Mouse (Mus musculus): ENCODE measurements at regions not wholly inside any gene's neighbourhood (a gene's known extent, or its start where the extent isn't known, plus 50 kb on each side); places are given as distances from the start of the nearest gene placed in this dataset.

DNA sequence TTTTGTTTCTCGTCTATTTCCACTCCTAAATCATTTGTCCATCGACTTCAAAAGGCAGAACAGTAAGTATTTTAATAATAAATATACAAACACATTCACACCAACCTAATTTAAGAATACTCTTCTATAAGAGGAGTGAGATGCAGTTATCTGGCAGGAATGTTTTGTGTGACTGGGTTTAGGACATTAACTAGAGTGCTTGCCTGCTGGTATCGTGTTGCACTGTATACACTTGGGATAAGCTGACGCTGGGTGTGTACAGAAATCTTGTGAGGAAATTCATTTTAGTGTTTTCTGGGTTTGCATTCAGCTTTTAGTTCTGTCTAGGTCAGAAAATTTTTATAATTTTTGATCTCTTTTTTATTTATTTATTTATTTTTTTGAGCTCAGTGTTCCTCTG lies 331.8 kb upstream of the Zfp507 start:
- POLR2A ChIA-PET, result no interaction called here

DNA sequence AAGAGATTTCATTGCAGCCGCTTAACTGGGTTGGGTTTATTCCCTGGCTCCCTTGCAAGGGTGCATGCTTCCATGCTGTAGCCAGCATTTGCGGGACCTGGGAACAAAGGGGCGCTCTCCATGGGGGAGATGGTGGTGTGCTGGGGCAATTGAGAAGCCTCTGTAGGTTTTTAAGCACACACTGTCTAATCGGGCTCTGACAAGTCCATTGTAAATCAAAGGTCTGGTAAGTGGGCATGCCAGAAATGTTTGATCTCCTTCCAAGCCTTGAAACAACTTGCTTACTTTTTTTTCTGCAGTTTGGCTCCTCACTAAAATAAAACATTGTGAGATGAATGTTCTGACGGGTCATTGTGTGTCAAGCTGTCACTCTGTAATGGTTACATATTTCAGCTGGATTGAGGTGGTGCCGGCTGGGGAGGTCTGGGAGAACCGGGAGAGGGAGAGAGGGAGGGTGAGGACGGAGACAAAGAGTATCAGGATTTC lies 330.9 kb upstream of the Zfp507 start:
- CTCF ChIA-PET, result no interaction called here

More for the DNA sequence above, 331.8 kb upstream of the Zfp507 start:
- CTCF ChIA-PET, result no interaction called here

DNA sequence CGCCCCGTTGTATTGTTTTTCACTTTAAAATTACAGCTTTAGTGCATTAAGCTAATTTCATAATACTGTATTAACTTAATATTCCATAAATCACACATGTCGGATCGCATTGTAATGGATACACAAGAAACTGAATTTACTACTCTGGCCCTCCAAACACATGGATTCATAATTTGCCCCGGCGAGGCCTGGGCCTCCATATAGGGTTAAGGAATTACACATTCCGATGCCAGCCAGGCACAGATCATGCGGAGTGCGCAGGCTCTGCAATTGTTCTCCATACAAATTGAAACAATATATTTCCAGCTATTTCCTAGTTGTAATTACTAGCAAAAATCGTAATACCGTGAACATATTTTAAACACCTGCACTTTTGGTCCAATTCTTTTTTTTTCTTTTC lies 330.2 kb upstream of the Zfp507 start:
- CTCF ChIA-PET, result no interaction called here
- POLR2A ChIA-PET, result interaction anchor here in 2 of 4 experiments (0.6 to 1.2 kb wide), 2 partner anchors 18 to 211 kb away, joined by 3 read pairs; no protein-coding TSS in a partner anchor

More for the DNA sequence above, 330.9 kb upstream of the Zfp507 start:
- POLR2A ChIA-PET, result interaction anchor here in 1 of 4 experiments (0.6 kb wide), 1 partner anchor 212 kb away, joined by 3 read pairs; no protein-coding TSS in a partner anchor

DNA sequence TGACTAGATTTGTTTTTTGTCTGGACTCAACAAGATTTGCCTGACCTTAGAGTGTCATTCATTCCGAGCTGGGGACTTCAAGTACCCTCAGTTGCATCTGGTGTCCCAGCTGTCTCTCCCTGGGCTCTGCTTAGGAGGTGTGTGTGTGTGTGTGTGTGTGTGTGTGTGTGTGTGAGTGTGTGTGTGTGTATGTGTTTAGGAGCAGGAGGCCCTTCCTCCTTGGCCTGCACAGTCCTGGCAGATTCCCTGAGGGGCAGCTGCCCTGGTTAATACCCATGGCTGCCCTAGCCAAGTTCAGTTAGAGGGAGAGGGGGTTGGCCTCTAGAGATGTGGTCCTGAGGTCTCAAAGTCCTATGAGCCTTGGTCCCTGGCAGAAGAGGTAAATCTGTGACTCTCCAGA lies 329.8 kb upstream of the Zfp507 start:
- POLR2A ChIA-PET, result interaction anchor here in 1 of 4 experiments (1.2 kb wide), 1 partner anchor 18 kb away, joined by 3 read pairs; no protein-coding TSS in a partner anchor

DNA sequence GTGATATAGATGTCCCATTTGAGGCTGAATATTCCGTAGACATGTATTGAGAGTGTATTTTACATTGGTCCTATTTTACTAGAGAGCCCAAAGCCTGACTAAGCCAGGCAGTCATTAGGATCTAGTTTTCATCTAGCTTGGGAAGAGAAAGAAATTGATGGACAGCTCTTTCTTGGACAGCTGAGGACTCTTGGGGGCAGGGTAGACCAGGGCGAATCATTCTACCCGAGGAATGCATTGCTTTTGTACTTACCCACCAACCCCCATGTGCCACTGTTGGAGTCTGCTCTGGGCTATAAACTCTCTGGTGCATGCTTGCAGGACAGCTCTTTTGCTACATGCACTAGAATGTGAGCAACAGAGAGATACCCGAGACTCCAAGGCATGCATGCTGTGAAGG lies 294.3 kb upstream of the Zfp507 start:
- ChIA-PET POLR2A (no interaction called here), CTCF (no interaction called here)

More for the DNA sequence above, 329.8 kb upstream of the Zfp507 start:
- CTCF ChIA-PET, result no interaction called here

DNA sequence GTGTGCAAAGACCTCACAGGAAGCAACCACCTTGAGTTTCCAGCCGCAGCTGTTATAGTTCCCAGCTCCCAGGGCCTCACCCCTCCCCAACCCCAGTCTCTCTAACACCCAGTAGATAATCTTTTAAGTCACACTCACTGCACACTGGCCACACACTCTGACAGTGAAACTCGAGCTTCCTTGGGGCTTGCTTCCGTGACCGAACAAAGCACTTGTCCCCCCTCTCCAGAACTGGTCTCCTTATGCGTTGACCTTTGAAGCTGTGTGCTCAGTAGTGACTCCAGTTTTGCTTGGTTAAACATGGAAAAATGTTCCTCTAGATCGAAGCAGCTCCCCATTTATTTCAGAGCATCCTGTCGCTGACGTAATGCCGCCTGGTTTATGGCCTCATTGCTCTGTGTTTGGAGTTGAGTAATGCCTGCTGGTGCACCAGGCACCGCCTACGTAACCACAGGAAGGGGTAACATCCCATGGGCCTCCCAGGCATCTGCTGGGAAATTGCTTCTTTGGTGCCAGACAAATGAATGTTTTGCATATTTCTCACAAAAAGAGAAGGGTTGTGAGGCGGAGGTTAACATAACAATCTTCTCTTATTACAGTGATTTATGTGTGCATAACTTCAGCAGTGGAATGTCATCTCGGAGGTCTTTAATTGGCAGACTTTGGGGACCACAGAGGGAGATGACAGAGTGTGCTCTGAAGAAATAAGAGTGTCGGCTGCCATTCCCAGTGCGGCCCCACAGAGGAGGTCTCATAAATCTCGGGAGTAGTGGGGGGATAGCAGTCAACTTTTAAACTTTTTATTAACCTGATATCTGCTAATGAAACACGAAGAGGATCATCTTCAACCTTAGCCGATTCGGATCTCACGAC lies 292.7 kb upstream of the Zfp507 start:
- ChIA-PET POLR2A (no interaction called here), CTCF (no interaction called here)

DNA sequence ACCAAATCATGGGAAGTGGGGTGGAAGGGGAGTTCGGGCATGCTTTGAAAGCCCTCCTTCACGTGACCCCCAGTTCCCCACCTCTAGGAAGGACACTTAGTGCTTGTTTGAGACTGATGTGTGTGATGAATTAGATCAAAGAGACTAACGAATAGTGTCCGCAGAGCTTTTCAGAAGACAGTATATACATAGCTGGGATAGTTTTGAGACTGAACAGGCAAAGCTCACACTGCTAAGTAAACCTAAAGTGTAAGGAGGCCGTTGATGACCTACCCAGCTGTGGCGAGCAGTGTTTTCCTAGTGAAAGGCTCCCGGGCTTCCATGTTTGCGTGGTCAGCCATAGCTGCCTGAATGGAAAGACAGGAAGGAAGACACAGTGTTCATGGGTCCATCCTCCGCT lies 288.3 kb upstream of the Zfp507 start:
- ChIA-PET POLR2A (no interaction called here), CTCF (no interaction called here)

DNA sequence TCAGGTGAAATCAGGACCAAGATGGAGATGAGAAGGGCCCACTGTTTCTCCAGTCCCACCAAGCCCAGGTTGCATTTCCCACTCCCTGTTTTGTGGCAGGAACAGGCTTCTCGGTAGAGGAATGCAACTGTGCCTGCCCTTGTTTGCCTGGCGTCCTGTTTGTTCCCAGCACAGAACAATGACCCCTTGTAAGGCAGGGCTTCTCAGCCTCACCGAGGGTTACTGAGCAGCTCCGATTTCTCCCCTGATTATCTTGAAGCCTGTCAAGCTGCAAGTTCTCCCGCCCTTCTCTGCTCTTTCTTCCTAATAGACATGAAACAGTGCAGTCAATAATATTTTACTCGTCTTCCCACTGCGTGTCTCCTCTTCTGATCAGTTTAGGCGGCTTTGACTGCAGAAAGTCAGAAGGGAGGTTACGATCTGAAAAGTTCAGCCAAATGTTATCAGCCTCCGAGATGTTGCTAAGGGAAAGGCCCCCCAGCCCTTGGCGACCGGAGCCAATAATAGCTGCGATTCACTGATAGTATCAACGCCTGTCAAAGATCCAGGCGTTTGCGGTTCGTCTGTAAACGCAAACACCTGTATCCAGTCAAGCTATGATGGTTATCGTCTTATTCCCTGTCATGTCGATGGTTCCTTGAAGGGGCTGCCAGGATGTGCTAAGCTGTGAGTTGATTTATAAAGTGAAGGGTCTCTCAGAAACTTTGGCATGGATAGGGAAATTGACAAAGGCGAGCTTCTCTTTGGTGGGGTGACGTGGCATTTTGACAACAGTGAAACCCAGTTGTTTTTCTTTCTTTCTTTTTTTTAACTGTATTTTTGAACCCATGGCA lies 287.7 kb upstream of the Zfp507 start:
- ChIA-PET POLR2A (no interaction called here), CTCF (no interaction called here)

DNA sequence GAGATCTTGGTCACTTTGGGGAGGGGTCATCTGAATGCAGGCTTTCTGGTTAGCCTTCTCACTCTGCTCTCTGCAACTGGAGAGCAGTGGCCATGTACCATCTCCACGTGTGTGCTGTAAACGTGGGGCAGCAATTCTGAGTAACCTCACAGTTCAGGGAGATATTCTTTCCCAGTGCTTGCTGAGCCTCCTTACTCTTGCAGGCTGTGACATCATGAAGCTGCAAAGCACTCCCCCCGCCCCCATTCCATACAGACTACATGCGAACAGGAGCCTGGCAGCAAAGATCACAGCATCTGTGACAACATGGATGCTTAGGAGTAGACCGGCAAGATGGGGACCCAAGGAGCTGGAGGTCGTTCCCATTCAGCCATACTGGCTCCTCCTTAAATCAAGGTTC lies 284.8 kb upstream of the Zfp507 start:
- ChIA-PET POLR2A (interaction anchor here in 1 of 4 experiments (0.6 kb wide), 1 partner anchor 1684 kb away, joined by 7 read pairs; no protein-coding TSS in a partner anchor), CTCF (interaction anchor here in 1 of 4 experiments (0.6 kb wide), 1 partner anchor 580 kb away, joined by 3 read pairs; no protein-coding TSS in a partner anchor)

DNA sequence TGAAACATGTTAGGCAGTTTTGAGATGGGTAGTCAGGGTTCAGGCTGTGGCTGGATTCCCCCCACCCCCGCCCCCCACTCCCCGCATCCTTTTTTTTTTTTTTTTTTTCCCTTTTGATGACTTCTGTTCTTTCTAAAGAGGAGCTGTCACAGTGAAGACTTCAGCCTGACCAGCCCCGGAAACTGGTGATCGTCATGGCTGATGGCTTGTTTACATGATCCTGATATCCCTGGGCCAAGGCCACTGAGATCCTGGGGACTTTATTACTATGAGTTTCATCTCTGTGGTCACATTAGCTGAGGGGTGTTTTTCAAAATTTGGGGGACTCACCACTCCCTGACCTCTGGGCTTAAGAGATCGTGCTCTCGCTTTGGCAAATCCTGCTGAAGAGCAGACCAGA lies 275.9 kb upstream of the Zfp507 start:
- ChIA-PET CTCF (interaction anchor here in 1 of 4 experiments (0.6 kb wide), 1 partner anchor 232 kb away, joined by 4 read pairs; no protein-coding TSS in a partner anchor), POLR2A (interaction anchor here in 1 of 4 experiments (0.7 kb wide), 1 partner anchor 197 kb away, joined by 3 read pairs; no protein-coding TSS in a partner anchor)

DNA sequence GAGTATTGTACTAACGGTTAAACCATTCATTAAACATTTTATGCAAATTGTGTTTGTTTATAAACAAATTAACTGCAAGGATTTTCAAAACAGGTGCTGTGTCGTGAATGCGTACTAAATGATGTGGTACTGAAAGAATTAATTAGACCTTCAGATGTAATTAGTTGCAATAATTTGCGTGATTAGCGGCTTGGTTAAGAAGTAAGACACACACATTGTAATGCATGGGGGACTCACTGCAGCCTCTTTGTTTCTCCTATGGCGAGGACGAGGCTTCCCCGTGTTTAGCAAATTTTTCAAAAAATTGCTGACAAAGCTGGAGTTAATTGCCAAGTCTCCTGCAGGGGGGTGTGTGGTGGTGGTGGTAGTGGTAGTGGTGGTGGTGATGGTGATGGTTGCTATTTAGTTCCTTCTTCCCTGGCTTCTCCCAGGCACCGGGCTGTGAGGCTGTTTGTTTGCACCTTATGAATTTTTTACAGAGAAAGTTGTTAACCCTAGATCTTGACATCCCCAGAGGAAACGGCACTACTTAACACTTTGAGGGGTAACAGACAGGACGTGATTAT lies 275.4 kb upstream of the Zfp507 start:
- ChIA-PET CTCF (interaction anchor here in 1 of 4 experiments (0.6 kb wide), 1 partner anchor 232 kb away, joined by 4 read pairs; no protein-coding TSS in a partner anchor), POLR2A (no interaction called here)

DNA sequence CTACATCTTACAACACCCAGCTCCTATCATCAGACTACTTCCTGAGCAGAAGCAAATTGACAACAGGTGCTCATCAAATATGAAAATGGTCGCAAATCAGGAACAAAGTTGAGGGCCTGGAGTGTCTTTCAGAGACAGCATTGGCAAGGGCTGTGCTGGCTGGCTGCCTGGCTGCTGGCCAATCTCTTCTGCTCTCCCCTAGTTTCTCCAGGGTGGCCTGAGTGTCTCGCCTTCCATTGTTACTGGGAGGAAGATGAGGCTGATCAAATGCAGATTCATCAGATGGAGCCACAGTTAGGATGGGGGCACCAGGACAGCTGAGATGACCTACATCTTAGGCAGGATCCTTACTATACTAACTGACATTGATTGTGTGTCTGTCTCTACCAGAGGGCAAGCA lies 274.5 kb upstream of the Zfp507 start:
- CTCF ChIA-PET, result no interaction called here

DNA sequence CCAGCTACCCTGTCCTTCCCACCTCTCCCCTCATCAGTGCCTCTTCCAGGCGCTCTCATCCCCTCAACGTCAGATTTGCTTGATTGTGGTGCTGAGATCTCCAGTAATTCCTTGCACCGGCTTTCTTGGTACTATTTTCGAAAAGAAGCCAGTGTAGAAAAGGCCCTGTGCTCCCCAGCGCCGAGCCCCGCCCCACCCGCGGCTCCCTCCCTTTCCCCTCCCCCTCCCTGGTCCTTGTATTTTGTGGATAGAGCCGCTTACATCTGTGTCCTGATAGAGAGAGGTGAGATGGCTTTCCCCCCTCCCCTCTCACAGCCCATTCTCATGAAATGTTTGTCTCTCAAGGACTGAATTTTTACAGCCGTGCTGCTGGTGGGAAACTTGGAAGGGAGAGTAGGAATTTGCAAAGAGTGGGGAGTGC lies 273.2 kb upstream of the Zfp507 start:
- POLR2A ChIA-PET, result interaction anchor here in 2 of 4 experiments (0.6 to 0.7 kb wide), 2 partner anchors 541 to 693 kb away, joined by 3 read pairs; no protein-coding TSS in a partner anchor

More for the DNA sequence above, 274.5 kb upstream of the Zfp507 start:
- POLR2A ChIA-PET, result no interaction called here

DNA sequence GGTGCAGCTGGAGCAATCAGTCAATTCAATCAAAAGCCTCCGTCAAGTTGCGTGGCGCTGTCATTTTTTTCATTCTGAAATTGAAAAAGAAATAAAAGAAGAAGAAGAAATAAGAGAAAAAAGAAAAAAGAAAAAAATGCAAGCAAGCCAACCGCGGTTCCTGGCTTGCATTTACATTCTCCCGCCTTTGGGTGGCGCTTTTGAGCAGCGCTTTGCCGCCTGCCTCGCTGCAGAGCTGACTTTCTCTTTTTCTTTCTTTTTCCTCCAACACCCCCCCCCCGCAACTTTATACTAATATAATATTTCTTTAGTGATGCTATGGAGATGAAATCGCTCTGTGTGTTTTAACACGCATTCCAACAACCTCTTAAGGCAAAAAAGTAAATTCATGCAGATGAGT lies 269.0 kb upstream of the Zfp507 start:
- CTCF ChIA-PET, result interaction anchor here in 3 of 4 experiments (0.6 to 0.7 kb wide), 9 partner anchors 8 to 1395 kb away, joined by 3 to 4 read pairs (median 3); no protein-coding TSS in a partner anchor
- POLR2A ChIA-PET, result interaction anchor here in 1 of 4 experiments (0.7 kb wide), 1 partner anchor 903 kb away, joined by 4 read pairs; no protein-coding TSS in a partner anchor

More for the DNA sequence above, 273.2 kb upstream of the Zfp507 start:
- CTCF ChIA-PET, result interaction anchor here in 2 of 4 experiments (0.8 kb wide), 2 partner anchors 173 to 432 kb away, joined by 3 to 8 read pairs; no protein-coding TSS in a partner anchor

DNA sequence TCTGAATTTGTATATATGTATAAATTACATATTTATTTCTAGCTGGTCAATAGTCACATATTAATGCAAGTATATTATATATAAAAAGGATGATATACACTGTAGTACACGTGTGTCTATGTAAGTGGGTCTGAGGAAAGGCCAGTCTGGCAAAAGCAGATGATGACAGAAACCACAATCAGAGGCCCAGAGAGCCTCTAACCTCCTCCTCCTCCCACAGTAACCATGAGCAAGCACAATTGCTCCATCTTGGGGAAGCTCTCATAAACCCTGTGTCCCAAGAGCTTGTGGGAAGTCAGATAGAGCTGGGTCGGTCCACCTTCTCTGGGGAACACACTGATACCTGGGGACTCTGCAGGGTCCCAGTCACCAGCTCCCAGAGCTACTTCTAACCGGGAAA lies 263.9 kb upstream of the Zfp507 start:
- ChIA-PET POLR2A (no interaction called here), CTCF (interaction anchor here in 1 of 4 experiments (1.2 kb wide), 1 partner anchor 55 kb away, joined by 3 read pairs; no protein-coding TSS in a partner anchor)

DNA sequence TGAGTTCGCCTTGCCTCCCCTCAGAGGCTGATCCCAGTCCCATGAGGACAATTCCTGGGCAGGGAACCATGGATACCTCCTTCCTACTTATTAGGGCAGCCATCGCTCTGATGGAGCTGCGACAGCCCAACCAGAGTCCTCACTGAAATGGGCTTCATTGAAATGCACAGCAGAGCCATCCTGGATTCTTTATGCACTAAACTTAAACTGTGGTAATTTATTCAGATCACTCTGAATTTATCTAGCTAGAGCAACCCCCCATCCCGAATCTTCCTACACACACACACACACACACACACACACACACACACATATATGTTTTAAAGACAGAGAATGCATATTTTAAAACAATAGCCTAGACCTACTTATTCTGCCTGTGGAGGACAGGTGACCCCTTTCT lies 258.9 kb upstream of the Zfp507 start:
- ChIA-PET CTCF (interaction anchor here in 1 of 4 experiments (0.8 to 1.7 kb wide), 2 partner anchors 10 to 177 kb away, joined by 3 read pairs; no protein-coding TSS in a partner anchor), POLR2A (no interaction called here)

DNA sequence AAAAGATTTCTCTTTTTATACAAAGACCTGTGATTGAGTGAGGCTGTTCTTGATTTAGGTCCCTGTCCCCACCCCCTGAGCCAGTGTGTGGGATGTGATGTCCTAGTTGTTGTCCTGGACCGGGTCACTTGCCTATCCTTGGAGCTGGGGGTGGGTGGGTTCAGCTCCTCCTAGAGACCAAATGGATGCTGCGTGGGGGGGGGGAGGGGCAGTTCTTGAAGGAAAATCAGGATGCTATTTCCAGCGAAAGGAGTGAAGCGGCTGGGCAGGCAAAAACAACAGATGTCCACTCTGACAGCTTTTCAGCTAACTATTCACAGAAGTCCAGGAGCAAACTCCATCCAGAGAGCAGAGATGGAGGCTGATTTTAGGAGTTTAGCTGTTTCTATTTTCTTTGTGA lies 257.6 kb upstream of the Zfp507 start:
- POLR2A ChIA-PET, result interaction anchor here in 2 of 4 experiments (0.5 to 0.6 kb wide), 2 partner anchors 20 to 374 kb away, joined by 3 to 6 read pairs; no protein-coding TSS in a partner anchor
- CTCF ChIA-PET, result interaction anchor here in 2 of 4 experiments (0.6 to 1.7 kb wide), 2 partner anchors 12 to 35 kb away, joined by 3 to 4 read pairs; no protein-coding TSS in a partner anchor

DNA sequence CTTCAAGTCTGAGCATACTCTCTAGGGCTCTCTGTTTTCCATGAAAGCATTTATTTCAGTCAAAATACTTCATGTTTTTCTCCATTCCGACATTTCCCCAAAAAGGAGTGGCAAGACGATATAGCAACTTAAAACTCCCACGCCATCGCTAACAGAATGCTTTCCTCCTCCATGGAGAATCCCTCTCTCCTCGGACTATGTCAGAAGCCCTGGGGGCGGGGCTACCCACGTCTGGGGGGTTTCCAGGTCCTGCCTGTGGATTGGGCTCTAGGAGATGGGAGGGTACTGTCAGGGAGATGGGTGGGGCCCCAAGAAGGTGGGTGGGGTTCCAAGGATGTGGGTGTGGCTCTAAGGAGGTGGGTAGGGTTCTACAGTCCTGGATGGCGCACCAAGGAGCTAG lies 243.2 kb upstream of the Zfp507 start:
- CTCF ChIA-PET, result interaction anchor here in 1 of 4 experiments (0.6 kb wide), 1 partner anchor 117 kb away, joined by 4 read pairs; no protein-coding TSS in a partner anchor

DNA sequence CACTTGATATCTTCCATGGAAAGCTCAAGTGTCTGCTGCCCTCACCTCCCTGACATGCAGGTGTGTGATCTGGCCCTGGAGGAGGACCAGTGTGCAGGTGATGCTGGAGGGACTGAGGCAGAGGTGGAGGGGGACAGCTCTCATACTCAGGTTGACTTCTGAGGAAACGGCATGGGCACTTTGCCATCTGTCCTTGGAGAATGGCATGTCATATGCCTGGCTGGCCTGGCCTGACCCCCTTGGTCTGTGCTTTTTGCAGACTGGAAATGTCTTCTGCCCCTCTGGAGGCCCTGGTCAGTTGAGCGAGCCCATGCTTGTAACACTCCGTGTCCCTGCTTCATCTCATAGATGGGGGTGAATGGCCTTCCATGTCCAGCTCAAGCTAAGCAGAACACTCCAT lies 229.1 kb upstream of the Zfp507 start:
- CTCF ChIA-PET, result no interaction called here
- POLR2A ChIA-PET, result no interaction called here

More for the DNA sequence above, 243.2 kb upstream of the Zfp507 start:
- POLR2A ChIA-PET, result no interaction called here

Data from embryonic stem cell, embryonic (primary cell).